Mouse (Mus musculus): ENCODE measurements around the gene Actb. TPM values are rescaled to one million over a fixed set of nuclear protein-coding genes. Genes with fewer than 3 reads are reported as not detected.

Actb gene
- polyA plus RNA-seq, 1 experiment from 2014 or later: 14,549 TPM

DNA sequence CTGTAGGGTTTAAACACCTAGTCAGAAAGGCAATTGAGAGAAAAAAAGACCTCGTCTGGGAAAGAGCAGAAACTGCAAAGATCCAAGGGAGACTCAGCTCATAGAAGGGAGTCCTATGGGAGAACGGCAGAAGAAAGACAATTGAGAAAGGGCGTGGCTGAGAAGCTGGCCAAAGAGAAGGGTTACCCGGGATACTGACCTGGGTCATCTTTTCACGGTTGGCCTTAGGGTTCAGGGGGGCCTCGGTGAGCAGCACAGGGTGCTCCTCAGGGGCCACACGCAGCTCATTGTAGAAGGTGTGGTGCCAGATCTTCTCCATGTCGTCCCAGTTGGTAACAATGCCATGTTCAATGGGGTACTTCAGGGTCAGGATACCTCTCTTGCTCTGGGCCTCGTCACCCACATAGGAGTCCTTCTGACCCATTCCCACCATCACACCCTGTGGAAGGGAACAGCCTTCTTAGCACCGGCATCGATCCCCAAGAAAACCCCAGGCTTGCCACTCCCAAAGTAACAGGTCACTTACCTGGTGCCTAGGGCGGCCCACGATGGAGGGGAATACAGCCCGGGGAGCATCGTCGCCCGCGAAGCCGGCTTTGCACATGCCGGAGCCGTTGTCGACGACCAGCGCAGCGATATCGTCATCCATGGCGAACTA, 1.4 kb downstream of the Actb start:
- peak overlapping the region; percentile 100 for H3K4me3 ChIP-seq (replicated peaks; ENCODE audit: low read length)
- no peaks in the 10 kb centered on the region for H3K27me3 ChIP-seq (ENCODE audit: control insufficient read depth, insufficient read depth, low read length)
- peak overlapping the region; percentile 100 for H3K27ac ChIP-seq
- H3K4me1 ChIP-seq (replicated peaks; ENCODE audit: control insufficient read depth, insufficient read depth, low read length): peaks cover 51% of the 10 kb centered on the region
- H3K9me3 ChIP-seq (ENCODE audit: control insufficient read depth, low read length): no peaks in the 10 kb centered on the region
- DNase-seq (ENCODE audit: low spot score) (no peak), ATAC-seq (ENCODE audit: low FRiP score) (peak; percentile 2; the same call in 1 of the 2 replicates)
- H3K9ac ChIP-seq: peak overlapping the region; percentile 100
- WGBS: 3% methylated on average over 27 of the region's 27 CpGs
- peak overlapping the region; percentile 88 for H3K4me2 ChIP-seq (replicated peaks)
- H3K36me3 ChIP-seq (replicated peaks; ENCODE audit: control insufficient read depth, insufficient read depth): peaks cover 54% of the 10 kb centered on the region

DNA sequence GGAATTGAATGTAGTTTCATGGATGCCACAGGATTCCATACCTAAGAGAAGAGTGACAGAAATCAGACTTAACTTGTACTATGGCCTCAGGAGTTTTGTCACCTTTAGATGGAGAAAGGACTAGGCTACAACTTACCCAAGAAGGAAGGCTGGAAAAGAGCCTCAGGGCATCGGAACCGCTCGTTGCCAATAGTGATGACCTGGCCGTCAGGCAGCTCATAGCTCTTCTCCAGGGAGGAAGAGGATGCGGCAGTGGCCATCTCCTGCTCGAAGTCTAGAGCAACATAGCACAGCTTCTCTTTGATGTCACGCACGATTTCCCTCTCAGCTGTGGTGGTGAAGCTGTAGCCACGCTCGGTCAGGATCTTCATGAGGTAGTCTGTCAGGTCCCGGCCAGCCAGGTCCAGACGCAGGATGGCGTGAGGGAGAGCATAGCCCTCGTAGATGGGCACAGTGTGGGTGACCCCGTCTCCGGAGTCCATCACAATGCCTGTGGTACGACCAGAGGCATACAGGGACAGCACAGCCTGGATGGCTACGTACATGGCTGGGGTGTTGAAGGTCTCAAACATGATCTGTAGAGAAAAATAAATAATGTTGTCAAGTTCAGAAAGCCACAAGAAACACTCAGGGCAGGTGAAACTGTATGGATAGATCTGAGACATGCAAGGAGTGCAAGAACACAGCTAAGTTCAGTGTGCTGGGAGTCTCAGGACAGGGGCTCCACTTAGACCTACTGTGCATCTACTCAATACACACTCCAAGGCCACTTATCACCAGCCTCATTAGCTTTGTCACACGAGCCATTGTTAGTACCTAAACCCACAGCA, 2.1 kb downstream of the Actb start:
- Histone ChIP-seq H3K4me3 (replicated peaks; ENCODE audit: low read length) (peak overlapping the region; percentile 100), H3K4me2 (replicated peaks) (peak overlapping the region; percentile 88), H3K36me3 (replicated peaks; ENCODE audit: control insufficient read depth, insufficient read depth) (peaks cover 62% of the 10 kb centered on the region), H3K27me3 (ENCODE audit: control insufficient read depth, insufficient read depth, low read length) (no peaks in the 10 kb centered on the region), H3K9me3 (ENCODE audit: control insufficient read depth, low read length) (no peaks in the 10 kb centered on the region), H3K4me1 (replicated peaks; ENCODE audit: control insufficient read depth, insufficient read depth, low read length) (peaks cover 48% of the 10 kb centered on the region), H3K27ac (peak overlapping the region; percentile 100), H3K9ac (peak overlapping the region; percentile 100)
- ATAC-seq (ENCODE audit: low FRiP score) (no peak), DNase-seq (ENCODE audit: low spot score) (no peak)
- WGBS: 71% methylated on average over 19 of the region's 19 CpGs

DNA sequence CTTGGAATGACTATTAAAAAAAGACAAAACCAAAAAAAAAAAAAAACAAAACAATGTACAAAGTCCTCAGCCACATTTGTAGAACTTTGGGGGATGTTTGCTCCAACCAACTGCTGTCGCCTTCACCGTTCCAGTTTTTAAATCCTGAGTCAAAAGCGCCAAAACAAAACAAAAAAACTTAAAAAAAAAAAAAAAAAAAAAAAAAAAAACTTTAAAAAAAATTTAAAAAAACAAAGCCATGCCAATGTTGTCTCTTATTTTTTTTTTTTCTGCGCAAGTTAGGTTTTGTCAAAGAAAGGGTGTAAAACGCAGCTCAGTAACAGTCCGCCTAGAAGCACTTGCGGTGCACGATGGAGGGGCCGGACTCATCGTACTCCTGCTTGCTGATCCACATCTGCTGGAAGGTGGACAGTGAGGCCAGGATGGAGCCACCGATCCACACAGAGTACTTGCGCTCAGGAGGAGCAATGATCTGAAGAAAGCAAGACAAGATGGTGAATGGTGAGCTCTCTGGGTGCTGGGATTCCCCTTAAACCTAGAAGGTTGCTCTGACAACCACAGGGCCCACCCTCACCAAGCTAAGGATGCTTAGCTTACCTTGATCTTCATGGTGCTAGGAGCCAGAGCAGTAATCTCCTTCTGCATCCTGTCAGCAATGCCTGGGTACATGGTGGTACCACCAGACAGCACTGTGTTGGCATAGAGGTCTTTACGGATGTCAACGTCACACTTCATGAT, 2.9 kb downstream of the Actb start:
- DNase-seq (ENCODE audit: low spot score): no peak
- Histone ChIP-seq H3K4me2 (replicated peaks) (peak overlapping the region; percentile 88), H3K9ac (peak overlapping the region; percentile 100), H3K4me1 (replicated peaks; ENCODE audit: control insufficient read depth, insufficient read depth, low read length) (peaks cover 44% of the 10 kb centered on the region), H3K27me3 (ENCODE audit: control insufficient read depth, insufficient read depth, low read length) (no peaks in the 10 kb centered on the region), H3K9me3 (ENCODE audit: control insufficient read depth, low read length) (no peaks in the 10 kb centered on the region), H3K4me3 (replicated peaks; ENCODE audit: low read length) (peak overlapping the region; percentile 100), H3K27ac (no peak overlapping the region), H3K36me3 (replicated peaks; ENCODE audit: control insufficient read depth, insufficient read depth) (peaks cover 68% of the 10 kb centered on the region)
- 72% methylated on average over 14 of the region's 14 CpGs for WGBS
- no peak for ATAC-seq (ENCODE audit: low FRiP score)

DNA sequence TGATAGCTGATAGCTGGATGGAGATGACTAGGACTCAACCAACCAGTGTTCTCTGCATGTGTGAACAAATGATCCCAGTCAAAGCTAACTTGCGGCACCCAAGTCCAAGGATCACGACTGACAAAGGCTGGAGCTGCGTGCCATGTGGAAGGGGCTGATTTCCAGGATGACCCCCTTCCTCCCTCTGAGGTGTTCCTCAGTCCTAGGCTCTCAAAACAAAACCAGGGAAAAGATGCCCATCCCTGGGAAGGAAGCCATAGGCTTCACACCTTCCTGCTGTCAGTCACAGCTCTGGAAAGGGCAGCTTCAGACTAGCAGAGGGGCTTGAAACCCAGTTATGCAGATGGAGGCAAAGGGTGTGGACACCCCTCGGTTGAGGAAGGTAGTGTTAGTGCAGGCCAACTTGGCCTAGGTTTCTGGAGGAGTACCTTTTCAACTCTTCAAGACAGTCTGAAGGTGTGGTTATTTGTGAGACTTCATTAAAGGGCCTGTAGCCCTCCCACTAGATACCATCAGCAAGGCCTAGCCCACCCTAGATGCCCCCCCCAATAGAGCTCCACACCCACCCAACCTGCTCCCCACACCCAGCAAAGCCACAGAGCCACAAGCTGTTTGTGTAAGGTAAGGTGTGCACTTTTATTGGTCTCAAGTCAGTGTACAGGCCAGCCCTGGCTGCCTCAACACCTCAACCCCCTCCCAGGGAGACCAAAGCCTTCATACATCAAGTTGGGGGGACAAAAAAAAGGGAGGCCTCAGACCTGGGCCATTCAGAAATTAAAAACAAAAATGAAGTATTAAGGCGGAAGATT, 3.8 kb downstream of the Actb start:
- peak overlapping the region; percentile 45 for H3K9ac ChIP-seq
- 66% methylated on average over 5 of the region's 5 CpGs for WGBS
- H3K4me1 ChIP-seq (replicated peaks; ENCODE audit: control insufficient read depth, insufficient read depth, low read length): peaks cover 35% of the 10 kb centered on the region
- no peak for DNase-seq (ENCODE audit: low spot score)
- no peaks in the 10 kb centered on the region for H3K9me3 ChIP-seq (ENCODE audit: control insufficient read depth, low read length)
- peak overlapping the region; percentile 48 for H3K27ac ChIP-seq
- H3K4me3 ChIP-seq (replicated peaks; ENCODE audit: low read length): peak overlapping the region; percentile 100; the same call in 1 of the 2 replicates
- peak overlapping the region; percentile 88 for H3K4me2 ChIP-seq (replicated peaks)
- H3K27me3 ChIP-seq (ENCODE audit: control insufficient read depth, insufficient read depth, low read length): no peaks in the 10 kb centered on the region
- H3K36me3 ChIP-seq (replicated peaks; ENCODE audit: control insufficient read depth, insufficient read depth): peaks cover 71% of the 10 kb centered on the region
- ATAC-seq (ENCODE audit: low FRiP score): no peak

DNA sequence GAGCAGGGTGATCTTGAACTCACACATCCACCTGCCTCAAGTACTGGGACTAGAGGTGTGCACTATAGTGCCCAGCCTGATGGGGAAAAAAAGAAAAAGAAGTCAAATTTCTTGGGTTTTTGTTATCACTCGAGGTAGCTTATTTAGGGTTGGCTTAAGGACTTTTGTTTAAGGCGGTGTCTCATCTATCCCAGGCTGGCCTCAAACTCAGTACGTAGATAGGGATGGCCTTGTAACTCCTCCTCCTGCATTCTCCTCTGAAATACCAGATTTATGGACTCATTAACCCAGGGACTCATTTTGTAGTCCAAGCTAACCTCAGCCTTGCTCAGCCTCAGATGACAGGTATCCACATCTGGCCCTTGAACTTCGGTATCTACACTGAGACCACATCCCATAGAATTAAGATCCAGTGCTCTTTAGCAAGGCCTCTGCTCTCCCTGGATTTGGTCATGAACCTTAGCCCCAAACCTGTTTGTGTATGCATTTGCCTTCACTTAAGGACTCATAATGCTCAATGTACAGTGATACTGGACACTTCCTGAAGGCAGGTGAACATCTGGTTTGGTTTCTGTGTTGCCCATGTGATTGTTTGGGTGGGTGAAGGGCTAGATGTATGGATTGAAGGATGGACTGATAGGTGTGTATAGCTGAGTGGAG, 4.6 kb downstream of the Actb start:
- H3K4me1 ChIP-seq (replicated peaks; ENCODE audit: control insufficient read depth, insufficient read depth, low read length): peaks cover 28% of the 10 kb centered on the region
- H3K4me3 ChIP-seq (replicated peaks; ENCODE audit: low read length): no peak overlapping the region
- DNase-seq (ENCODE audit: low spot score) (no peak), ATAC-seq (ENCODE audit: low FRiP score) (no peak)
- H3K36me3 ChIP-seq (replicated peaks; ENCODE audit: control insufficient read depth, insufficient read depth): peaks cover 75% of the 10 kb centered on the region
- peak overlapping the region; percentile 45; the same call in 1 of the 2 replicates for H3K9ac ChIP-seq
- 0 out of 2 replicates have a peak overlapping the region, but pooled peaks have one; percentile 7 for H3K4me2 ChIP-seq (replicated peaks)
- no peaks in the 10 kb centered on the region for H3K9me3 ChIP-seq (ENCODE audit: control insufficient read depth, low read length)
- 77% methylated on average over 4 of the region's 4 CpGs for WGBS
- H3K27me3 ChIP-seq (ENCODE audit: control insufficient read depth, insufficient read depth, low read length): no peaks in the 10 kb centered on the region
- H3K27ac ChIP-seq: peak overlapping the region; percentile 48

DNA sequence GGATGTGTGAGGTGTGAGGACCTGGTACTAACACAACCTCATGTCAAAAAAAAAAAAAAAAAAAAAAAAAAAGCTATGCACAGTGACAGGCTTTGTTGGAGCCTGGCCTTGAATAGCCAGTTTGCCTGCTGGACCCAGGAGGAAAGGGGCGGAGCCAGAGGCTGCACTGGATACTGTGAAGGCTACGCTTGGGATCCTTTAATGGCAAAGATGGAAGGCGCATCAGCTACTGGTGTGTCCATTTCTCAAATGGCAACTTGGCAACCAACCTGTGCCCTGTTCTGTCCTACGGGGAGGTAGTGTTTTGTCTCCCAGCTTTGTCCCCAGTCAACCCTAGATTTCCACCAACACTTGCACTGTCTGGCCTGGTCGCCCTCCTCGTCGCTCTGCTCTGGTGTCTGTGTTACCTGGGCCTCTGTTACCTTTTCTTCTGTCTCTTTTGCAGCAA, 5.2 kb downstream of the Actb start:
- peaks cover 75% of the 10 kb centered on the region for H3K36me3 ChIP-seq (replicated peaks; ENCODE audit: control insufficient read depth, insufficient read depth)

DNA sequence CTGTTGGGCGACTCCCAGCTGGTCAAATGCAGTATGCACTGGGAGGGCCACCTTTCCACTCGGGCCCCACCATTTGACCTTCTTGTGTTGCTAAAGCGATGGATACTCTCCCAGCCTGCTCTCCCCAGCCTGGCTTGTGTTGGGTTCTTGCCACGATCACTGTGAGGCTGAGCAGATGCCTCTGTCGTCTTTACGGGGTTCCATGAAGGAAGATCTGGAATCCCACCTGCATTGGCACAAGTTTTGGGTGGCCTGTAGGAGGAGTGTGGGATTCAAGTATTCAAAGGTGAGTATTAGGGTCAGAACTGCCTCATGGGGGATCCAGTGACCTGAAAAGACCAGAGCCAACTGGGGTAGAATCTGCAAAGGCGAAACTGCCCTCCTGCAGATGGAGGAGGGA, 5.9 kb downstream of the Actb start:
- H3K36me3 ChIP-seq (replicated peaks; ENCODE audit: control insufficient read depth, insufficient read depth): peaks cover 75% of the 10 kb centered on the region
- 81% methylated on average over 7 of the region's 7 CpGs for WGBS

More for the DNA sequence above, 5.2 kb downstream of the Actb start:
- Histone ChIP-seq H3K27ac (no peak overlapping the region), H3K4me2 (replicated peaks) (no peak overlapping the region), H3K9ac (no peak overlapping the region), H3K27me3 (ENCODE audit: control insufficient read depth, insufficient read depth, low read length) (no peaks in the 10 kb centered on the region), H3K9me3 (ENCODE audit: control insufficient read depth, low read length) (no peaks in the 10 kb centered on the region), H3K4me1 (replicated peaks; ENCODE audit: control insufficient read depth, insufficient read depth, low read length) (peaks cover 27% of the 10 kb centered on the region), H3K4me3 (replicated peaks; ENCODE audit: low read length) (no peak overlapping the region)
- WGBS: 81% methylated on average over 7 of the region's 7 CpGs
- ATAC-seq (ENCODE audit: low FRiP score): no peak
- no peak for DNase-seq (ENCODE audit: low spot score)

DNA sequence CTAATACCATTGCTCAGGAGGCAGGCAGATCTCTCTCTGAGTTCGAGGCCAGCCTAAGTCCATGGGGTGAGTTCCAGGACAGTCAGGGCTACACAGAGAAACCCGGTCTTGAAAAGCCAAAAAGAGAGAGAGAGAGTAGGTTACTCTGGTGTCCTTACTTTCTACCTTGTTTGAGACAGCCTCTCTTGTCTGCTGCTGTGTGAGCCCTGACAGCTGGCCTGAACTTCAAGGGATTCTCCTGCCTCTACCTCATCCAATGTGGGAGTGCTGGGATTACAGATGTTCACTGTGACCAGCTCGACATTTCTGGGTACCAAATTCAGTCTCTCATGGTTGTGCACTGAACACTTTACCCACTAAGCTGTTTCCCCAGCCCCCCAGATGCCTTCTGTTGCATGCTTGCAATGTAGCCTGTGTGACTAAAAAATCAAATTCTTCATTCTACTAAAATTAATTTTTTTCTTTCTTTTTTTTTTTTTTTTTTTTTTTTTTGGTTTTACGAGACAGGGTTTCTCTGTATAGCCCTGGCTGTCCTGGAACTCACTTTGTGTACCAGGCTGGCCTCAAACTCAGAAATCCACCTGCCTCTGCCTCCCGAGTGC, 6.5 kb downstream of the Actb start:
- no peaks in the 10 kb centered on the region for H3K9me3 ChIP-seq (ENCODE audit: control insufficient read depth, low read length)
- no peak overlapping the region for H3K27ac ChIP-seq
- no peak overlapping the region for H3K9ac ChIP-seq
- DNase-seq (ENCODE audit: low spot score) (no peak), ATAC-seq (ENCODE audit: low FRiP score) (no peak)
- peaks cover 37% of the 10 kb centered on the region for H3K4me1 ChIP-seq (replicated peaks; ENCODE audit: control insufficient read depth, insufficient read depth, low read length)
- no peak overlapping the region for H3K4me3 ChIP-seq (replicated peaks; ENCODE audit: low read length)
- 90% methylated on average over 5 of the region's 5 CpGs for WGBS
- H3K4me2 ChIP-seq (replicated peaks): no peak overlapping the region
- H3K36me3 ChIP-seq (replicated peaks; ENCODE audit: control insufficient read depth, insufficient read depth): peaks cover 69% of the 10 kb centered on the region
- no peaks in the 10 kb centered on the region for H3K27me3 ChIP-seq (ENCODE audit: control insufficient read depth, insufficient read depth, low read length)

More for the DNA sequence above, 5.9 kb downstream of the Actb start:
- H3K9me3 ChIP-seq (ENCODE audit: control insufficient read depth, low read length): no peaks in the 10 kb centered on the region
- no peak overlapping the region for H3K4me2 ChIP-seq (replicated peaks)
- ATAC-seq (ENCODE audit: low FRiP score): no peak
- H3K27me3 ChIP-seq (ENCODE audit: control insufficient read depth, insufficient read depth, low read length): no peaks in the 10 kb centered on the region
- no peak for DNase-seq (ENCODE audit: low spot score)
- no peak overlapping the region for H3K4me3 ChIP-seq (replicated peaks; ENCODE audit: low read length)
- H3K4me1 ChIP-seq (replicated peaks; ENCODE audit: control insufficient read depth, insufficient read depth, low read length): peaks cover 34% of the 10 kb centered on the region
- H3K9ac ChIP-seq: no peak overlapping the region
- H3K27ac ChIP-seq: no peak overlapping the region

Measured in hindbrain, embryonic 14.5 days (tissue).